Mouse (Mus musculus) stomach, embryonic 14.5 days (tissue): ENCODE measurements around the gene Triap1. TPM values are rescaled to one million over a fixed set of nuclear protein-coding genes. Genes with fewer than 3 reads are reported as not detected.
"Not testable (repeated sequence)": the region's sequence is repeated elsewhere in the genome, so short reads cannot be mapped to it uniquely, and the experiment has no call there.

Experiments used
- ATAC-seq: fragments of 200-750 bp; cut with Nextera tagmentation; 2 replicates; pipeline ENCODE4 v1.8.0; 2017; ENCODE audit warnings: low read depth, moderate TSS enrichment; ENCODE audit not compliant: insufficient number of reproducible peaks, insufficient read depth, low FRiP score
- H3K27ac ChIP-seq: fragments of 300-500 bp; sonication (generic); 2 replicates; pipeline ENCODE4 v1.5.1; 2014; ENCODE audit warnings: mild to moderate bottlenecking, low read length, moderate library complexity, mixed read lengths
- H3K27me3 ChIP-seq: fragments of 300-500 bp; sonication (generic); 2 replicates; pipeline ENCODE4 v1.6.1; 2014; ENCODE audit warnings: low read length, control low read depth, mixed read lengths; ENCODE audit not compliant: control insufficient read depth, insufficient read depth
- H3K36me3 ChIP-seq: fragments of 300-500 bp; sonication (generic); 2 replicates; pipeline ENCODE4 v1.6.1; 2014; ENCODE audit warnings: mild to moderate bottlenecking, control low read depth, low read length, moderate library complexity, mixed read lengths; ENCODE audit not compliant: control insufficient read depth, insufficient read depth
- H3K4me1 ChIP-seq: fragments of 300-500 bp; sonication (generic); 2 replicates; pipeline ENCODE4 v1.6.1; 2014; ENCODE audit warnings: low read length, control low read depth, mixed read lengths; ENCODE audit not compliant: control insufficient read depth, insufficient read depth
- H3K4me2 ChIP-seq: fragments of 300-500 bp; sonication (generic); replicated peaks from 2 replicates; pipeline ENCODE4 v1.6.1; 2014; ENCODE audit warnings: low read depth, low read length, control low read depth
- H3K4me3 ChIP-seq: fragments of 300-500 bp; sonication (generic); 2 replicates; pipeline ENCODE4 v1.5.1; 2014; ENCODE audit warnings: low read depth, low read length, control low read depth
- H3K9ac ChIP-seq: fragments of 300-500 bp; sonication (generic); replicated peaks from 2 replicates; pipeline ENCODE4 v1.6.1; 2014; ENCODE audit warnings: low read depth, mild to moderate bottlenecking, control low read depth, low read length, moderate library complexity, mixed read lengths
- H3K9me3 ChIP-seq: fragments of 300-500 bp; sonication (generic); 2 replicates; pipeline ENCODE4 v1.6.1; 2016; ENCODE audit warnings: low read depth, low read length, control low read depth; ENCODE audit not compliant: control insufficient read depth
- WGBS: fragments of 180-500 bp; shearing (Covaris S2); extraction: QIAGEN DNeasy Blood & Tissue Kit; methylation state at CpG from one replicate; pipeline ENCODE4 v1.1.7; 2014; 5-methylcytosine and 5-hydroxymethylcytosine counted together
- polyA plus RNA-seq: library from polyadenylated mRNA; unstranded; fragments of >200 nt; fragmentation: Nextera tagmentation; extraction: Ambion mirVana; gene quantifications from 2 replicates; pipeline ENCODE4 v1.2.1, GENCODE M21; 2014

Triap1 gene
- polyA plus RNA-seq, 1 experiment from 2014 or later = 61.3 TPM

GRCm38 (mm10) chr5:115362819-115363714 is 22.0 kb downstream of the Triap1 start:
- Histone ChIP-seq H3K9ac (no peak overlapping the region), H3K36me3 (no peaks in the 10 kb centered on the region), H3K9me3 (no peaks in the 10 kb centered on the region), H3K4me1 (no peaks in the 10 kb centered on the region), H3K4me2 (no peak overlapping the region), H3K27me3 (no peaks in the 10 kb centered on the region), H3K4me3 (no peak overlapping the region), H3K27ac (no peak overlapping the region)
- 19% methylated on average over 16 of the region's 19 CpGs for WGBS
- no peak for ATAC-seq

- no peak for ATAC-seq
- no peaks in the 10 kb centered on the region for H3K27me3 ChIP-seq
- H3K27ac ChIP-seq = no peak overlapping the region
- H3K9ac ChIP-seq = no peak overlapping the region
- no peaks in the 10 kb centered on the region for H3K4me1 ChIP-seq
- 78% methylated on average over 4 of the region's 4 CpGs for WGBS
- no peaks in the 10 kb centered on the region for H3K9me3 ChIP-seq
- H3K4me2 ChIP-seq = no peak overlapping the region
- H3K4me3 ChIP-seq = no peak overlapping the region
- H3K36me3 ChIP-seq = no peaks in the 10 kb centered on the region
Measured at GRCm38 (mm10) chr5:115364782-115365181, 23.8 kb downstream of the Triap1 start.

GRCm38 (mm10) chr5:115371736-115372135 is 30.7 kb downstream of the Triap1 start:
- Histone ChIP-seq H3K36me3 (no peaks in the 10 kb centered on the region), H3K4me2 (no peak overlapping the region), H3K27me3 (no peaks in the 10 kb centered on the region), H3K4me3 (no peak overlapping the region), H3K9me3 (no peaks in the 10 kb centered on the region), H3K4me1 (no peaks in the 10 kb centered on the region), H3K9ac (no peak overlapping the region), H3K27ac (no peak overlapping the region)
- ATAC-seq = no peak
- WGBS = 33% methylated on average over 9 of the region's 9 CpGs

- Histone ChIP-seq H3K9me3 (no peaks in the 10 kb centered on the region), H3K36me3 (no peaks in the 10 kb centered on the region), H3K27ac (no peak overlapping the region), H3K27me3 (no peaks in the 10 kb centered on the region), H3K9ac (no peak overlapping the region), H3K4me3 (no peak overlapping the region), H3K4me1 (no peaks in the 10 kb centered on the region), H3K4me2 (peak overlapping the region; percentile 33)
- 26% methylated on average over 26 of the region's 26 CpGs for WGBS
- ATAC-seq = no peak
Measured at GRCm38 (mm10) chr5:115373441-115374203, 32.6 kb downstream of the Triap1 start.

GRCm38 (mm10) chr5:115374204-115374820 is 33.3 kb downstream of the Triap1 start:
- ATAC-seq = no peak
- 26% methylated on average over 11 of the region's 11 CpGs for WGBS

GRCm38 (mm10) chr5:115375436-115375835 is 34.4 kb downstream of the Triap1 start:
- H3K4me3 ChIP-seq = no peak overlapping the region
- ATAC-seq = no peak
- H3K27ac ChIP-seq = no peak overlapping the region
- no peaks in the 10 kb centered on the region for H3K4me1 ChIP-seq
- no peak overlapping the region for H3K9ac ChIP-seq
- no peaks in the 10 kb centered on the region for H3K9me3 ChIP-seq
- no peaks in the 10 kb centered on the region for H3K27me3 ChIP-seq
- H3K4me2 ChIP-seq = no peak overlapping the region
- H3K36me3 ChIP-seq = no peaks in the 10 kb centered on the region
- WGBS = 73% methylated on average over 2 of the region's 2 CpGs

More at GRCm38 (mm10) chr5:115374204-115374820, 33.3 kb downstream of the Triap1 start:
- Histone ChIP-seq H3K9ac (no peak overlapping the region), H3K4me1 (no peaks in the 10 kb centered on the region), H3K4me3 (no peak overlapping the region), H3K9me3 (no peaks in the 10 kb centered on the region), H3K27me3 (no peaks in the 10 kb centered on the region), H3K36me3 (no peaks in the 10 kb centered on the region), H3K4me2 (peak overlapping the region; percentile 33), H3K27ac (no peak overlapping the region)

- H3K4me2 ChIP-seq, H3K9ac ChIP-seq: not testable (repeated sequence)
- 80% methylated on average over 2 of the region's 2 CpGs for WGBS
Measured at GRCm38 (mm10) chr5:115378882-115379281, 37.9 kb downstream of the Triap1 start.

GRCm38 (mm10) chr5:115391935-115392334 is 50.9 kb downstream of the Triap1 start:
- H3K9me3 ChIP-seq = no peaks in the 10 kb centered on the region
- H3K4me3 ChIP-seq = no peak overlapping the region
- 24% methylated on average over 9 of the region's 9 CpGs for WGBS
- H3K27me3 ChIP-seq = no peaks in the 10 kb centered on the region
- peaks cover 5% of the 10 kb centered on the region; the same call in 1 of the 2 replicates for H3K4me1 ChIP-seq
- no peaks in the 10 kb centered on the region for H3K36me3 ChIP-seq
- no peak overlapping the region for H3K4me2 ChIP-seq
- no peak for ATAC-seq
- no peak overlapping the region for H3K27ac ChIP-seq
- H3K9ac ChIP-seq = no peak overlapping the region

More at GRCm38 (mm10) chr5:115378882-115379281, 37.9 kb downstream of the Triap1 start:
- H3K4me3 ChIP-seq, H3K9me3 ChIP-seq, H3K27ac ChIP-seq, H3K4me1 ChIP-seq, ATAC-seq, H3K27me3 ChIP-seq, H3K36me3 ChIP-seq: not testable (repeated sequence)
